Mouse (Mus musculus) stomach, postnatal 0 days (tissue): ENCODE results near the gene Yeats2. TPM values are rescaled to one million over a fixed set of nuclear protein-coding genes. Genes with fewer than 3 reads are reported as not detected.

Experiments
- ATAC-seq: fragments of 200-750 bp; cut with Nextera tagmentation; 2 replicates; pipeline ENCODE4 v1.8.0; 2017; ENCODE audit not compliant: low FRiP score, low TSS enrichment
- DNase-seq: peaks from one replicate; pipeline ENCODE4 v3.0.0-alpha.2; 2016; ENCODE audit warnings: low spot score
- H3K27ac ChIP-seq: fragments of 300-500 bp; sonication (generic); replicated peaks from 2 replicates; pipeline ENCODE4 v1.5.1; 2014; ENCODE audit warnings: mild to moderate bottlenecking, control low read depth
- H3K27me3 ChIP-seq: fragments of 300-500 bp; sonication (generic); 2 replicates; pipeline ENCODE4 v1.6.1; 2014; ENCODE audit warnings: low read length; ENCODE audit not compliant: control insufficient read depth, insufficient read depth
- H3K36me3 ChIP-seq: fragments of 300-500 bp; sonication (generic); 2 replicates; pipeline ENCODE4 v1.6.1; 2014; ENCODE audit warnings: low read length, mixed read lengths; ENCODE audit not compliant: control insufficient read depth, insufficient read depth
- H3K4me1 ChIP-seq: fragments of 300-500 bp; sonication (generic); replicated peaks from 2 replicates; pipeline ENCODE4 v1.6.1; 2014; ENCODE audit warnings: antibody characterized with exemption; ENCODE audit not compliant: control insufficient read depth, insufficient read depth
- H3K4me2 ChIP-seq: fragments of 300-500 bp; sonication (generic); replicated peaks from 2 replicates; pipeline ENCODE4 v1.6.1; 2014; ENCODE audit warnings: low read depth, mild to moderate bottlenecking, control low read depth, moderate library complexity
- H3K4me3 ChIP-seq: fragments of 300-500 bp; sonication (generic); 2 replicates; pipeline ENCODE4 v1.5.1; 2014; ENCODE audit warnings: low read depth, low read length, control low read depth
- H3K9ac ChIP-seq: fragments of 300-500 bp; sonication (generic); 2 replicates; pipeline ENCODE4 v1.6.1; 2014; ENCODE audit warnings: mild to moderate bottlenecking, low read length, control low read depth, mixed read lengths
- H3K9me3 ChIP-seq: fragments of 300-500 bp; sonication (generic); 2 replicates; pipeline ENCODE4 v1.6.1; 2016; ENCODE audit warnings: low read length; ENCODE audit not compliant: control insufficient read depth
- CTCF ChIP-seq: IDR thresholded peaks from 2 replicates; pipeline ENCODE4 v1.5.1; 2016; ENCODE audit warnings: antibody characterized with exemption, low read depth, mild to moderate bottlenecking, moderate library complexity
- EP300 ChIP-seq: optimal IDR thresholded peaks from 2 replicates; pipeline ENCODE3; 2016; ENCODE audit warnings: antibody characterized with exemption
- WGBS: fragments of 180-500 bp; shearing (Covaris S2); extraction: QIAGEN DNeasy Blood & Tissue Kit; methylation state at CpG from one replicate; pipeline ENCODE4 v1.1.7; 2014; 5-methylcytosine and 5-hydroxymethylcytosine counted together
- polyA plus RNA-seq: library from polyadenylated mRNA; unstranded; fragments of >200 nt; fragmentation: Nextera tagmentation; extraction: Ambion mirVana; gene quantifications from 2 replicates; pipeline ENCODE4 v1.2.1, GENCODE M21; 2015

Yeats2 gene
- polyA plus RNA-seq, 1 experiment from 2014 or later, result 6.4 TPM

- Histone ChIP-seq H3K4me1 (0 out of 2 replicates have a peak, but pooled peaks cover 2% of the 10 kb centered on the region), H3K4me2 (no peak overlapping the region), H3K9me3 (no peaks in the 10 kb centered on the region), H3K9ac (no peak overlapping the region), H3K27ac (peak overlapping the region; percentile 50; the same call in 1 of the 2 replicates), H3K27me3 (no peaks in the 10 kb centered on the region), H3K36me3 (peaks cover 16% of the 10 kb centered on the region), H3K4me3 (no peak overlapping the region)
- DNase-seq (no peak), ATAC-seq (peak; percentile 83; the same call in 1 of the 2 replicates)
- peak; percentile 53 for TF ChIP-seq CTCF
- no peak for TF ChIP-seq EP300
- WGBS, result 41% methylated on average over 3 of the region's 3 CpGs
Measured at GRCm38 (mm10) chr16:20169471-20170106, 28.7 kb downstream of the Yeats2 start.

- no peaks in the 10 kb centered on the region for H3K4me1 ChIP-seq
- no peak overlapping the region for H3K9ac ChIP-seq
- 84% methylated on average over 23 of the region's 23 CpGs for WGBS
- H3K9me3 ChIP-seq, result no peaks in the 10 kb centered on the region
- no peak overlapping the region for H3K4me2 ChIP-seq
- peaks cover 20% of the 10 kb centered on the region; the same call in 1 of the 2 replicates for H3K36me3 ChIP-seq
- no peak for DNase-seq
- H3K4me3 ChIP-seq, result no peak overlapping the region
- no peak for ATAC-seq
- H3K27me3 ChIP-seq, result no peaks in the 10 kb centered on the region
- no peak for TF ChIP-seq EP300
- TF ChIP-seq CTCF, result peak; percentile 37
- H3K27ac ChIP-seq, result no peak overlapping the region
Measured at GRCm38 (mm10) chr16:20179406-20180175, 38.7 kb downstream of the Yeats2 start.

GRCm38 (mm10) chr16:20185368-20185767 lies 44.5 kb downstream of the Yeats2 start:
- no peak overlapping the region for H3K4me2 ChIP-seq
- no peak for ATAC-seq
- 58% methylated on average over 2 of the region's 2 CpGs for WGBS
- peaks cover 9% of the 10 kb centered on the region for H3K36me3 ChIP-seq
- H3K4me3 ChIP-seq, result no peak overlapping the region
- H3K27me3 ChIP-seq, result no peaks in the 10 kb centered on the region
- H3K4me1 ChIP-seq, result no peaks in the 10 kb centered on the region
- H3K9me3 ChIP-seq, result no peaks in the 10 kb centered on the region
- peak; percentile 41 for DNase-seq
- H3K27ac ChIP-seq, result no peak overlapping the region
- TF ChIP-seq CTCF, result peak; percentile 77
- no peak for TF ChIP-seq EP300
- no peak overlapping the region for H3K9ac ChIP-seq

- DNase-seq (no peak), ATAC-seq (no peak)
- no peak overlapping the region for H3K9ac ChIP-seq
- no peak overlapping the region for H3K4me3 ChIP-seq
- H3K4me2 ChIP-seq, result no peak overlapping the region
- no peak overlapping the region for H3K27ac ChIP-seq
- no peaks in the 10 kb centered on the region for H3K9me3 ChIP-seq
- H3K36me3 ChIP-seq, result peaks cover 10% of the 10 kb centered on the region
- 73% methylated on average over 3 of the region's 3 CpGs for WGBS
- TF ChIP-seq CTCF (no peak), EP300 (no peak)
- H3K4me1 ChIP-seq, result no peaks in the 10 kb centered on the region
- no peaks in the 10 kb centered on the region for H3K27me3 ChIP-seq
Measured at GRCm38 (mm10) chr16:20191161-20191882, 50.5 kb downstream of the Yeats2 start.

GRCm38 (mm10) chr16:20192043-20192442 lies 51.2 kb downstream of the Yeats2 start:
- Histone ChIP-seq H3K36me3 (peaks cover 8% of the 10 kb centered on the region; the same call in 1 of the 2 replicates), H3K27me3 (no peaks in the 10 kb centered on the region), H3K9ac (no peak overlapping the region), H3K9me3 (no peaks in the 10 kb centered on the region), H3K4me1 (no peaks in the 10 kb centered on the region), H3K27ac (0 out of 2 replicates have a peak overlapping the region, but pooled peaks have one; percentile 30), H3K4me2 (no peak overlapping the region), H3K4me3 (no peak overlapping the region)
- no peak for DNase-seq
- ATAC-seq, result peak; percentile 89
- no peak for TF ChIP-seq CTCF
- no peak for TF ChIP-seq EP300
